Mouse (Mus musculus) liver, embryonic 14.5 days (tissue): Measurements from ENCODE around the gene Mpeg1. TPM values are rescaled to one million over a fixed set of nuclear protein-coding genes. Genes with fewer than 3 reads are reported as not detected.

Source experiments
- ATAC-seq: fragments of 200-750 bp; cut with Nextera tagmentation; 2 replicates; pipeline ENCODE4 v1.8.0; 2017; ENCODE audit warnings: moderate number of reproducible peaks, mild to moderate bottlenecking, moderate library complexity; ENCODE audit not compliant: insufficient read depth
- DNase-seq, 3 experiments: peaks; one replicate each; pipeline ENCODE4 v3.0.0-alpha.2; 2012 to 2013; ENCODE audit warnings: low read depth in 3 of 3, low spot score in 3 of 3
- H3K27ac ChIP-seq: fragments of 300-500 bp; sonication (generic); 2 replicates; pipeline ENCODE4 v1.5.1; 2014; ENCODE audit warnings: moderate library complexity, mild to moderate bottlenecking, control low read depth, inconsistent platforms
- H3K27me3 ChIP-seq: fragments of 300-500 bp; sonication (generic); 2 replicates; pipeline ENCODE4 v1.6.1; 2014; ENCODE audit warnings: mild to moderate bottlenecking, low read length, moderate library complexity; ENCODE audit not compliant: control insufficient read depth, insufficient read depth
- H3K36me3 ChIP-seq: fragments of 300-500 bp; sonication (generic); replicated peaks from 2 replicates; pipeline ENCODE4 v1.6.1; 2014; ENCODE audit warnings: low read depth; ENCODE audit not compliant: control insufficient read depth, insufficient read depth
- H3K4me1 ChIP-seq, 2 experiments: fragments of 200-500 bp in 1 of 2; fragments of 300-500 bp in 1 of 2; sonication (generic) in 1 of 2; replicated peaks; 2 replicates each; pipeline ENCODE4 v1.6.1; 2012 to 2014; ENCODE audit warnings: antibody characterized with exemption in 1 of 2, inconsistent platforms in 1 of 2, low read length in 1 of 2; ENCODE audit not compliant: control insufficient read depth in 2 of 2, insufficient read depth in 2 of 2
- H3K4me2 ChIP-seq: fragments of 300-500 bp; sonication (generic); 2 replicates; pipeline ENCODE4 v1.6.1; 2014; ENCODE audit warnings: low read depth, mild to moderate bottlenecking, control low read depth, moderate library complexity
- H3K4me3 ChIP-seq, 2 experiments: fragments of 200-500 bp in 1 of 2; fragments of 300-500 bp in 1 of 2; sonication (generic) in 1 of 2; 2 replicates each; pipeline ENCODE4 v1.5.1; 2012 to 2014; ENCODE audit warnings: low read depth in 2 of 2, low read length in 2 of 2, mild to moderate bottlenecking in 2 of 2, control low read depth in 1 of 2, inconsistent platforms in 1 of 2, moderate library complexity in 1 of 2; ENCODE audit not compliant: insufficient read depth in 1 of 2
- H3K9ac ChIP-seq: fragments of 300-500 bp; sonication (generic); replicated peaks from 2 replicates; pipeline ENCODE4 v1.6.1; 2014; ENCODE audit warnings: mild to moderate bottlenecking, control low read depth, moderate library complexity
- H3K9me3 ChIP-seq: fragments of 300-500 bp; sonication (generic); 2 replicates; pipeline ENCODE4 v1.6.1; 2016; ENCODE audit warnings: low read length, mixed read lengths; ENCODE audit not compliant: control insufficient read depth
- CTCF ChIP-seq: IDR thresholded peaks from 2 replicates; pipeline ENCODE4 v1.5.1; 2016; ENCODE audit warnings: antibody characterized with exemption, low read depth, control low read depth
- EP300 ChIP-seq: IDR thresholded peaks from 2 replicates; pipeline ENCODE4 v1.6.1; 2016; ENCODE audit warnings: antibody characterized with exemption, low read depth
- WGBS: fragments of 180-500 bp; shearing (Covaris S2); extraction: QIAGEN DNeasy Blood & Tissue Kit; methylation state at CpG from one replicate; pipeline ENCODE4 v1.1.7; 2014; ENCODE audit not compliant: insufficient replicate concordance; 5-methylcytosine and 5-hydroxymethylcytosine counted together
- polyA plus RNA-seq, 2 experiments: library from polyadenylated mRNA; depleted of rRNA in 1 of 2; stranded (reverse) in 1 of 2; unstranded in 1 of 2; fragments of >200 nt; fragmentation: Nextera tagmentation in 1 of 2; extraction: Ambion mirVana in 1 of 2; gene quantifications; 2 replicates each; pipeline versions ENCODE4 v1.2.1 to v1.2.3; 2012 to 2014

Gene Mpeg1
- polyA plus RNA-seq (2012; rRNA removed) = 4.0 and 5.9 TPM in 2 replicates
- 1.8 and 2.0 TPM in 2 replicates for polyA plus RNA-seq (2014; fragmentation: Nextera tagmentation; extraction: Ambion mirVana)

DNA sequence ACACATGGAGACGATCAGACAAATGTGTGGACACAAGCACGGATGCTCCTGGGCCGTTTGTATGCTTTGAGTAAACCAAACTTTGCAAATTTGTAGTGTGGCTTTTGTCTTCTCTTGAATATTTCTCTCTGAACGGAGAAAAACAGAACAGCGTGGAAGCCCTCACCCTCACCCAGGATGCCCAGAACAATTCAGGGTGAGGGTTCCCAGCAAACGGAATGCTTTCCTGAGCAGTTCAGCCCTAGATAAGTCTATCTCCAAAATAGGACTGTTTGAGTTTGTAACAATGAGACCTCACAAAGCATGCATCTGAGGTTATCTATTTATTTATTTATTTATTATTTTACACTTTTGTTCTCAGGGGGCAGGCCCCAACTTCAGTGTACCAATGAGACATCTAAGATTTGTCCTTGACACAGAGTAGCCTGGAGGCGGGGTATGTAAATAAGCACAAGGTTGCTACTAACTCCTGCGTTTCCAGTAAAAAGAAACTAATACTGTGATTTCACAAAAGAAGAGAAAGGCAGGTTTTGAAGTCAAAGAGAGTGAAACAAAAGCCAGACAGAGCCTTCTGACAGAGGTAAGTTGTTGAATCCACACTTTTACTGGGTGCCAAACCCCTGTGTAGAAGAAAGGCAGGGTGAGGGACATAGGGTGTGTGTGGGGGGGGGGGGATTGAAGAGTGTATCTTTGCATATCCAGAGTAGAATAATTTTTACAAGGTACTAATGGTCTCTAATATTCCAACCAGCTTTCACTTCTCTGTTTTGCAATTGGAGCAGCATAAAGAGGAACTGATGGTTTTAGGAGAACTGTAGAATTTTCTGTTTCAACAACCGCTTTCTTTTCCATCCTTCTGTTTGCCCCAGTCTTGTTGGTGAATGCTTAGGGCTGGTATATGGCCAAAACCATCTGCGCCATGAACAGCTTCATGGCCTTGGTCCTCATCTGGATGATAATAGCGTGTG lies at the start of gene Mpeg1:
TSS of gene Mpeg1 (plus strand) at position 498 of the 968 bp plus-strand sequence.
- no peak within 1 kb of the TSS for H3K4me2 ChIP-seq
- no peak within 1 kb of the TSS for H3K27ac ChIP-seq
- 64% methylated on average over 11 of the region's 11 CpGs for WGBS
- H3K4me3 ChIP-seq = no peak within 1 kb of the TSS; a peak in 1 of 4 replicates
- ATAC-seq (no peak), DNase-seq (no peak)
- H3K9me3 ChIP-seq = no peaks in the 10 kb centered on the region
- H3K36me3 ChIP-seq = no peaks in the 10 kb centered on the region
- H3K27me3 ChIP-seq = no peaks in the 10 kb centered on the region
- no peak for TF ChIP-seq CTCF
- no peak for TF ChIP-seq EP300
- no peaks in the 10 kb centered on the region for H3K4me1 ChIP-seq
- no peak within 1 kb of the TSS for H3K9ac ChIP-seq

DNA sequence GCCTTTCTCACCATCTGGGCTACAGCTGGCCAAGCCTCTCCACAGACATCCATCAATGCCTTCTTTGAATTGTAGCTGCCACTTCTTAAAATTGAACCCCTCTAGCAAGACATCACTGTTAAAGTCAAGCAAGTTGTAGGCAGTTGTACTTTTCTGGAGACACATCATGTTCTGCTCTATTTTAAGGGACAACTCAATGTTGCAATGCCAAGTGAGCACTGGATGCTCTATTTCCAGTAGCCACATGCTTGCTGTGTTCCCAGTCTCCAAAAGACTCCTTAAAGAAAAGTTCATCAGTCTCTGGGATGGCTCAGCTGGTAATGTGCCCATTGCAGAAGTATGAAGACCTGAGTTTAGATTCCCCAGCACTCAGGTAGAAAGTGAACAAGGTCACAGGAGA lies 46.8 kb upstream of the Mpeg1 start:
- Histone ChIP-seq H3K36me3 (no peaks in the 10 kb centered on the region), H3K27me3 (no peaks in the 10 kb centered on the region), H3K4me2 (no peak overlapping the region), H3K9ac (no peak overlapping the region), H3K4me3 (no peak overlapping the region), H3K9me3 (no peaks in the 10 kb centered on the region), H3K27ac (no peak overlapping the region), H3K4me1 (no peaks in the 10 kb centered on the region)
- DNase-seq (no peak), ATAC-seq (no peak)
- TF ChIP-seq CTCF = no peak
- no peak for TF ChIP-seq EP300

GRCm38 (mm10) chr19:12417361-12417760 lies 43.2 kb upstream of the Mpeg1 start, which contains the start of gene Olfr1441:
Gene Olfr1441, plus strand, starts transcription at chr19:12417433.
- H3K9ac ChIP-seq = no peak within 1 kb of the TSS
- H3K27ac ChIP-seq = no peak within 1 kb of the TSS
- no peaks in the 10 kb centered on the region for H3K4me1 ChIP-seq
- H3K36me3 ChIP-seq = no peaks in the 10 kb centered on the region
- H3K27me3 ChIP-seq = no peaks in the 10 kb centered on the region
- ATAC-seq (no peak), DNase-seq (no peak)
- no peak within 1 kb of the TSS for H3K4me3 ChIP-seq
- no peak within 1 kb of the TSS for H3K4me2 ChIP-seq
- TF ChIP-seq CTCF = no peak
- no peak for TF ChIP-seq EP300
- H3K9me3 ChIP-seq = no peaks in the 10 kb centered on the region

DNA sequence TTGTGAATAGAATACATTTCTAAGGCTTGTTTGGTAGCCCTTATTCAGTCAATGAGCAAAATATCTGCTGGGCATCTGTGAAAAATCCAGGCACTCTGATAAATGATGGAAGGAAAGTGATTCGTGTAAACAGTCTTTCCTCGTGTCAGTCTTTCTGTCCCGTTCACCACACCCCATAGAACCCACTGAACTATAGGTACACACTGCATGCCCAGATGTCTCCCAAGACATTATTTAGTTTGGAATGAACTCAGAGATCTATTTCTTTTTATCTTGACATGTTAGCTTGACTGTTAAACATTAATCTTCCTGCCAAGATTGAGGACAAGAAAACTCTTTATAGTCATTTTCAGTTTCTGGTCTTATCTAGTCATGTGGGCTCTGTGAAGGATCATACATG lies 42.3 kb upstream of the Mpeg1 start:
- WGBS = 45% methylated on average over 3 of the region's 3 CpGs
- TF ChIP-seq CTCF = no peak
- no peak for TF ChIP-seq EP300
- H3K27ac ChIP-seq = no peak overlapping the region

DNA sequence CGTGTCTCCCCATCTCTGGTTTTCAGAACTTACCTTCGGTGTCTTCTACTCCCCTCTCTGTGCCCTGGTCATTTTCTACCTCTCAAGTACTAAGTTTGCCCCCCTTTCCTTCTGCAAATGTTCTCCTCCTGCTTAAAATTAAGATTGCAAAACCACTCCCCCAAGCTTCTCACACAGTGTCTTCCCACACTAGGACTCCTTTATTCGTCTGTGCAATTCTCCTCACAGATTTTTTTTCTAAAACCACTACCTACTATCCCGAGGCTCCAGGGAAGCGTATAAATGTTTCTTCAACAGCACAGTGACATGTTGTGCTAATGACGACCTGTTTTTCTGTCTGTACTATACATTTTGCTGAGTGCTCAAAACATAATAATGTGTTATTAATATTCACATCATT lies 40.0 kb upstream of the Mpeg1 start:
- Histone ChIP-seq H3K27me3 (no peaks in the 10 kb centered on the region), H3K27ac (no peak overlapping the region), H3K4me3 (no peak overlapping the region), H3K9ac (no peak overlapping the region), H3K36me3 (no peaks in the 10 kb centered on the region), H3K4me2 (no peak overlapping the region), H3K4me1 (no peaks in the 10 kb centered on the region), H3K9me3 (no peaks in the 10 kb centered on the region)
- WGBS = 56% methylated on average over 6 of the region's 6 CpGs
- no peak for DNase-seq
- no peak for ATAC-seq
- TF ChIP-seq EP300 (no peak), CTCF (no peak)

More for the DNA sequence above, 42.3 kb upstream of the Mpeg1 start:
- H3K36me3 ChIP-seq = no peaks in the 10 kb centered on the region
- H3K4me1 ChIP-seq = no peaks in the 10 kb centered on the region
- no peak overlapping the region for H3K4me2 ChIP-seq
- H3K4me3 ChIP-seq = no peak overlapping the region
- no peak overlapping the region for H3K9ac ChIP-seq
- DNase-seq = no peak
- no peaks in the 10 kb centered on the region for H3K27me3 ChIP-seq
- no peak for ATAC-seq
- H3K9me3 ChIP-seq = no peaks in the 10 kb centered on the region
